Mouse (Mus musculus) adrenal gland, adult 2 months (tissue): Measurements from ENCODE around the gene Thada. TPM values are rescaled to one million over a fixed set of nuclear protein-coding genes. Genes with fewer than 3 reads are reported as not detected.

Source experiments
- DNase-seq: peaks from one replicate; pipeline ENCODE4 v3.0.0; 2021
- polyA plus RNA-seq: library from polyadenylated mRNA; depleted of rRNA; stranded (reverse); fragments of >200 nt; gene quantifications from 2 replicates; pipeline ENCODE4 v1.2.3, GENCODE M21; 2012
- total RNA-seq, 2 experiments: library from RNA; stranded (reverse); gene quantifications; 2 replicates each; pipeline ENCODE4 v1.2.3; 2021

The Thada gene
- total and polyA plus RNA-seq, 3 experiments, result 11.9 to 21.2 (median 19.4) TPM

DNA sequence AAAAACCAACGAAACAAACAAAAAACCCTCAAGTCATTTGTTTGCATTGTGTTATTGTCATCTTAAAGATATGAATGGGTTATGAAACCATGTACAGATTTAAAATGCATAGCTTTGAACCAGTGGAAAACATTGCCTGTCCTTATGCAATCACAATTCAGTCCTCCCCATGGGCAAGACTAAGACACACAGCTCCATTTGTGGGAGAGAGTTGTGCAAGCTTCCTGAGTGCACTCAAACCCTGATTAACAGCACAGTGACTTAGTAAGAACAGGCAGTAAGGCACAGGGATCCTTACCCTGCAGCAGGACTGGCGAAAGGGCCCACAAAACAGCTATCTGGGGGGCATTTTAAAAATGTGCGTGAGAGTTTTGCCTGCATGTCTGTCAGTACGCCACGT, 11.2 kb upstream of the Thada start:
- no peak for DNase-seq

DNA sequence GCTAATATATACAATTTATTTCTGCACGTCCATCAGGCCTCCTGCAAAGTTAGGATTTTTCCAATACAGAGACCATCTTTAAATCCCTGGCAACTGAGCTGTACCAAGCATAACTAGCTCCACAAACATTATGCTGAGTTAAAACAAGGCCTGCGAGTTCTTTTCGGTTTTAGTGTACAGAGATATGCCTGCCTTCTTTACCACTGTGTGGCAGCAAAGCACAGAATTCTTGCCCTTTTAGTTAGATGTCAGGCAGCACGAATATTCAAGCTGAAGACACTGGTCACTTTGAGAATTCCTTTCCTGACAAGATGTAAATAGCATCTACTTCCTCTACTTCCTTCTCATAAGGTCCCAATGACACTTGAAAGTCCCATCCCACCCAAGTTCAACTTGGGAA, 8.3 kb upstream of the Thada start:
- DNase-seq, result no peak

DNA sequence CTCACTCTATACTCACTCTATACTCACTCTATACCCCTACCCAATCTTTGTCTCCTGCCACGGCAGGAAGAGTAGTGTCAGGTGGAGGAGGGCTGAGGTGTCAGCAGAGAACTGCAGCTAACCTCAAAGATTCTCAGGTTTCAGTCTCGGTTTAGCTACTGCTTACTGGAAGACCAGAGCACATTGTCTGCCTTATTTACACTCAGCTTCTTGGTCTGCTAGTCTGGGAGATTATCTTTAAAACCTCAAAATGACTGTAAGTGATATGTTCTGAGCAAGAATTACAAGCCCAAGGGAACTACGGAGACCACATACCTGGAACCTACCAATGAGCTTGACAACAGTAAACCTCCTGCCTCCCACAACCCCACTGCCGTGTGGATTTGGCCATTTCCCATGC, 31.0 kb downstream of the Thada start:
- no peak for DNase-seq

DNA sequence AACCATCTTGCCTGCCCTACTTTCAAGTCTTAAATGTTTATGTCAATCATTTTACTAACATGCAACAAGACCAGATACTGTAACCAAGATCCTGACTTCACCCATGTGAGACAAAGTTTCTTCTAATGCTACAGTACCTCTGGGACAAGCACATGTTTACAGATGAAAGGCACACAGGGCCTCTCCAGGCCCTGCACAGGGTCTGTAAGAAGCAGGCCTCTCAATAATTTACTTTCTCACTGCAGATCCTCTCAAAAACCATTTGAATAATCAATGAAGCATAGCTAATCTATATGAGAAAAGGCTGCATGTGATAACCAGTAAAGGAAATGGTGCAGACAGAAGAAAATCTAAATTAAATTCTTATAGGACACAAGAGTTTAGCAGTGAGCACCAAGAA, 31.8 kb downstream of the Thada start:
- DNase-seq, result no peak

DNA sequence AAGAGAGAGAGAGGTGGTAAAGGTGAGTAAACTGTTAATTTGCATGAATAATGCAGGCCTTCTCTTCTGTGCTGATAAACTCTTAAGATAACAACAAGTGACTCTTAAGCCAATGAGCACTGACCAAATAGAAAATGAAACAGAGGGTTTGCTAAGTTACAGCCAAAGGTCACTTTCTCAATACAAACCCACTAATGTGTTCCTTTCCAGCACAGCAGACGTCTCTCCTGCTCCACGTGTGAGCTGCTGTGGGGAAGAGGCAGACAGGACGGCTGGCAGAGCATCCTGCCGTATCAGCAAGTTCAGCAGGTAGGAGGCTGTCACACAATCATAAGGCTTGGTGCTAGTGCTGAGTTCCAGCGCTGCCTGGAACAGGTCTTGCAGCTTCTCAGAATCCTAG, 34.0 kb downstream of the Thada start:
- no peak for DNase-seq

DNA sequence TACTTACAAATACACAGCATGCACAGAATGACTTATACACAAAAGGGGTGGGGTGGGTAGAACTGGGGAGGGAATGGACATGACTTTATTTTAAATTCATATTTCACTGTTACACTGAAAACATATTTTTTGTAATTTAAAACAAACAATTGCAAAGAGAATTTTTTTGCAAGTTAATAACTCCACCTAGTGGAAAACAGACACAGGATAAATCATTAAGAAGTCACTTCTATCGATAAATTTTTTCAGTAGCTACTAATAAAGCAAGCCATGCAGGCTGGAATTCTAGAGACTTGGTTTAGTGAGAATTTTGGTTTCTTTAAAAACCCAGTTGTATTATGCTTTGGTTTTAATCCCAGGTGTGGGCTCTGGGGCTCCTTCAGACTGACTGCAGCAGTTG, 41.7 kb downstream of the Thada start:
- DNase-seq, result no peak

DNA sequence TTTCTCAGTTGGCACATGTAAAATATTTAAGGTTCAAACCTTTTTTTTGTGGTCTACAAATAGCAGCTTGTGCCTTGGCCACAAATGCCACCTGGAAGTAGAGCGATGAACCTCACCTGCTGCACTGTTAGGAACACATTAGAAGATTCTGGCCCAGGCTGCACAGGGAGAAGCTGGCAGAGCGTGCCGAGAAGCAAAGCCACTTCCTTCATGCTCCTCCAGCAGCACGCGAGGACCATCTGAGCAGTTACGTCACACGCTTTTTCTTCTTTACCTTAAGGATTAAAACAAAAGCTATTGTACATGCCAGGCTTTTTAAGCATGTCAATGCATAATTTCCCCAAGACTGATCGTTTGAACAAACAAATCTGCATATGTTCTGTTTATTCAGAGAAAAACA, 43.1 kb downstream of the Thada start:
- DNase-seq, result no peak

DNA sequence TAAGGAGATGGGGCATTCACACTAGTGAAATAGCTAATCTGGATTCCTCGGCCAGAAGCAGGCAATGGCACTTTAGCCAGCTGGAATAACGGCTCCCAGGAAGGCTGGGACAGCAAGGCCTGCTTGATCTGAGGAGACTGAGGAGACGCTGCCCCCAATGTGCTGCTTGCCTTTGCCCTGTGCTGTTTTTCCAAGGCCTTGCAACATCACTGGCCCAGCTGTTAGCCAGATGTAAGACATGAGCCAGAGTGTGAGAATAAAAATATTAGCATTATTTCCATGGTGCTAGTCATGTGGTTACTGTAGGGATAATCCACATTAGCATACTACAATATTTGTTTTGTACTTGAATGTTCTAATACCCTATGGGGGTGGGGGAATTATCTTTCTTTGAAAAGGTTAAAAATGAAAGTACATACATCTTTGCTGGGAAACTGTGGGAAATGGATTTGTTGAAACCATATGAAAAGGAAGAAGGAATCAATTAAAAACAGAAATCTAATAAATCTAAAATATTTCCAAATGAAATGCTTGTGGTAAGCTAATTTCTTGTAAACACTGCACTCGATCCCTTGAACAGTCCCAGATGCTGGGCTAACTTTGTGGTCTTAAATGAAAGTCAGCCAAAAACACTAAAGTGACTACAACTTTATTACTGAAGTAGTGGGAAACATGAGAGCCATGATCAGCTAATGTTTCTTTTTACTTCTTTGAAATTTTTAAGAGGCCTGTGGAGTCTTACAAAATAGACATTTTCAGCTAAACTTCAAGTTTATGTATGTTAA, 43.8 kb downstream of the Thada start:
- peak; percentile 36 for DNase-seq

DNA sequence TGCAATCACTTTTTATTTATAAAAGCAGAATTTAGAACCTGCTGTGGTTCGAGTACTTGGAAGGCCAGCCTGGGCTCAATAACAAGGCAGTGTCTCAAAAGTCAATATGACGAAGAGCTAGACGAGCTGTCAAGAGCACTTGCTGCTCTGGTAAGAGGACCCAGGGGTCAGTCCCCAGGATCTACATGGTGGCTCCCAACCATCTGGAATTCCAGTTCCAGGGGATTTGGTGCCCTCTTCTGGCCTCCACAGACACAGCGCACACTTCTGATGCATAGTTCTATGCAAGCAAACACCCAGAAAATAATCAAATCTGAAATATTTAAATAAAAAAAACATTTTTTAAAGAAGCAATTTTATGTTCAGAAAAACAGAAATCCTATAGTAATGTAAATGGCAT, 45.0 kb downstream of the Thada start:
- DNase-seq, result no peak

DNA sequence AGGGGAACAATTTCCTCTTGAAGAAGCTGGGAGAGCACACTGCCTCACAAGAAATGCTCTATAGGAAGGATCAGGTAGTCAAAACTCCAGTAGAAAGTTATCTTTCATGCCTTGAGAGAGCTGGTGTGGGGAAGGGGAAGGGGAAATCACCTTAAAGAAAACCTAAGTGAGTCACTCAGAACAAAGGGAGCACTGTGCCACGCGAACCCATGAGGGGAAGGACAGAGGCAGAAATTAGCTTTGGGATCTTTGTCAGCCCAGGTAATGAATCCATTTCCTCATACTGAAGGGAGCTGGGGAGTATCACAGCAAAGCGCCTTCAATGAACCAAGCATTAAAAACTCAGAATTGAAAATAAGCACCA, 45.7 kb downstream of the Thada start:
- DNase-seq, result no peak

DNA sequence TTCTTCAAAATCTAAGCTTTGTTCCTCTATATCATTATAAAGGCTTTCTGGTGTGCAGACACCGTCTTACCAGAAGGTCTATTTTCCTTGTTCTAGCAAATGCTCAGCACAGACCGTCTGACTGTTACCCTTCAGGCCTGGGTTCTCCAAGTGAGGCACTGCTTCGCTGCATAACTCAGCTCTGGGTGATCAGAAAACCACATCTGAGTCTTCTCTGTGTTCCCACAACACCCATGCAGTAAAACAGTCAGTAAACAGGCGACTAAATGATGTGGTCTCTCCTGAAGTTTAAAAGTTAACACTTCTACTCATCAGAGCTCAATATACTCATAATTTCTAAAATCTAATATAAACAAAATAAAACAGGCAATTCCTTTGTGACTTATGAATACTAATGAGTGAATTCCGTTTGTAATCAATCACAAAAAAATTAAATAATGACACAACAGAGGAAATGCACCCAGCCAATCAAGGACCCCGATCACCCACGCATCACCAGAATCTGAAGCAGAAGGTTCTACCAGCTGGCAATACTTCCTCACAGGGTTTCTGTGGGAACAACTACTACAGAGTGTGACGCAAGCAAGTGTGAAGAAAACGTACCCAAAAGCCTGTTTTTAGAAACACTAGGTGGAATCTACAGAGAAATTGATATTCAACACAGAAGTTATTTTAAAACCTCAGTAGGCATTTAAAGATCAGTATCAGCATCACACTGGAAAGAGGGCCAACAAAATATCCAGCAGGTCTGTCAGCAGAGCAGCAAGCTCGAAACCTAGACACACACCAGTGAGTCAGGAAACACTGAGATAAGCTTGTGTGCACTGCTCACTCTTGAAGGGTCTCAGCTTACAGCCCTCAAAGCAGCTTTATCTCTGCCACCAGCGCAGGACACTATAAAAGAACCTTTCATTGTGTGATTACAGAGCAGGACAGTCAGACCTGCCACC, 46.4 kb downstream of the Thada start:
- no peak for DNase-seq

DNA sequence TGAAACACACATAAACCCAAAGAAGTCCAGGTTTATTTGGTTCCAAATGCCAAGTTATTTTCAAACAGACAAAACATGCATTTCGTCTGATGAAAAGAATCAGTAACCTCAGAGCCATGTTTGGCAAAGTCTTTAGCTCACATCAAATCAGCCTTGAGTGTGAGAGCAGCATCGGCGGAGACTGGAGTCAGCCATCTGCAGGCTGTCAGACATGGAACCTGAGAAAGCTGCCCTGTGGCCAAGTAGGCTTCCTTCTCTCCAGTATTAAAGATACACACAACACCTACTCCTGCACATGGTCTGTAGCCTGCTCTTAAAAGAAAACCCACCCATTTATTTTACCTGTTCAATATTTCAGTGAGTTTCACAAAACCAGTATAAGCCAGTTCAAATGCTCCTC, 50.1 kb downstream of the Thada start:
- DNase-seq, result no peak

DNA sequence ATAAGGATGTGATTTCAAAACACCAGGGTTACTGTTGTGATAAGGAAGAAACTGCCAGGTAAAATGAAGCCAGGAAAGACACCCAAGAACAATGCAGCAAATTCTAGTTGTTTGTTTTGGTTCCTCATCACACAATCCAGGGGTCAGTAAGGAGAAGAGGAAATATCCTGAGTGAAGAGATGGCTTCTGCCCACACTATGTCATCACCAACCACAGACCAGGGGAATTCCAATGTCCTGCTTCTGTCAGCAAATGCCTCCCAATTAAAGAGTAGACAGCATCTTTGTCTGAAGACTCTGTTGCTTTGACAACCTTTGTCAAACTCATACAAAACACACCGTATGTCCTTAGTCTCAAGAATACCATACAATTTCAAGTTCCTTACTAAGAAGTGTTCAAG, 57.3 kb downstream of the Thada start:
- DNase-seq, result no peak

DNA sequence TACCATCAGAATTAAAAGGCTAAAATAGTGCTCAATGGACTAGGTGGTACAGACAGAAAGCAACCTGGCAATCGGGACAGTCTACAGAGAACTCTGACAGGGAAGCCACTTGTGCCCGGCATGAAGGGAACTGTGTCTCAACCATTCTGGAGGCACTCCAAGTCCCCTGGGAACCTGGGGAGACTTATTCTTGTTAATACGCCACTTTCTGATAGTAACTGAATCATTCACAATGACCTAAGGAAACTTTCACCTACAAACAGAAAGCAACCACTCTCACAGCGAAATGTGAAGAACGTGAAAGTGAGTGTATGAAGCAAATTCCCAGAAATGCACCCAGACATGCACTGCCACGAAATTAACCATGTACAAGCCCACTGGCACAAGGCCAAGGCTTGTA, 60.4 kb downstream of the Thada start:
- peak; percentile 60 for DNase-seq

DNA sequence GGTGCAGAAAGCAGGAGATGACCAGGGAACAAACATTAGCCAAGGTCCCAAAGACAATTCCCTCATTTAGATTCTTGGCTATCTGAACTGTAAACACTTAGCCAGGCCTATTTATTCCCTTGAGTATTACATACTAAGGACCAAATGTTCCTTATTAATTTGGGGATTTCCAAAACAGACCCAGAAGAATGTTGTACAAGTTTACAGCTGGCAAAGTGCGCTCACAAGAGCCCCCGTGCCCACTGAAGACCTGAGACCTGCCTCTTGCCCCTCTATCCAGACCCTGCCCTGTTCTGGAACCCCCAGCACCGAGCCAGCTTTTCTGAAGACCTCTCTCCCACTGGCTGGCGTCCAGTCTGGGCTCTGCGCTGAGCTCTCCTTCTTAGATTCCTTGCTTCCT, 64.2 kb downstream of the Thada start:
- no peak for DNase-seq

DNA sequence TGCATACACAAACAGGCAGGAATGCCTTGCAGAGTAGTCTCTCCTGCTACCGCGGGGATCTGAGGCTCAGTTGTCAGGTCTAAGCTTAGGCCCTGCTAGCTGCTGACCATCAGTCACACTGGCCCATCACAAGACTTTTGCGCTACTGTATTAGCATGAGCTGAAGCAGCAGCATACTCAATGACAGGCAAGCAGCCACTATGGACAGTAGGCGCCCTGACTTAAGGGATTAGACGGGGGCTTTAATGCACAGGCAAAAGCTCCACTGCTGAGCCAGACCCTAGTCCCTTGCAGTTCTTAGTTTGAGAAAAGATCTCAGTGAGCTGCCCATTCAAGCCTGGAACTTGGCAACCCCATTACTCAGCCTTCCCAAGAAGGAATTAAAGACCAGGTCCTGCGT, 66.6 kb downstream of the Thada start:
- DNase-seq, result no peak

DNA sequence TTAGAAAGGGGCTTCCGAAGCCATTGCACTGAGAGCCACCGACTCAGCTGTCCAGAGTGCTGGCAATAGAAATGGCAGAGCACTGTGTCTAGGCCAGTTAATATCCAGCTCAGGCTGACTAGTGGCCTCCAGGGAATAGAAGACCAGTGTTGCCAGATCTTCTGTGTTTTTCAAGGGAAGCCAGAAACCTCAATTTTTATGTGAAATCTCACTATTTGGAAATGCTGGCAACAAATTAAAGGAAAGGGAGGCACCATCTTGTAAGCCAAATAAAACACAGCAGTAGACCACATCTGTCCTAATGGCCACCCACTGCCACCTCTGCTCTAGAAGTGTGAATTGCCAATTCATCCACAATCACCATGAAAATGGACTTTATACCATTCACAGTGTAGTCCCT, 76.0 kb downstream of the Thada start:
- peak; percentile 18 for DNase-seq

DNA sequence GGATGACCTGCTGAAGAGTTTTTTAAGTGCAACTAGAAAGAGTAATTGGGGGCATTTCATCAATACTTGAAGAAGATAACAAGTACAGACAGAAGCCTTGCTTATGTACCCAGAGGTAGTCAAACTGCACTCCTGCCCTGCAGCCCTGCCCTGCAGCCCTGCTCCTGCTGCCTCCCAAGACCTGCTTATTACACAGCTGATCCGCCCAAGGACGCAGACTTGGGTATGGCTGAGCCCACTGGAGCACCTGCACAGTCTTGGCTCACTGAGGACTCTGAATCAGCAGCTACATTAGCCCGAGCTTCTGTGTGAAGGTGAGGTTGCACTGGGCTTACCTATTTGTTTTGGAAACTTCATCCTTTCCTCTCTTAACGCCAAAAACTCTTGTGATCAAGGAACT, 79.8 kb downstream of the Thada start:
- no peak for DNase-seq

DNA sequence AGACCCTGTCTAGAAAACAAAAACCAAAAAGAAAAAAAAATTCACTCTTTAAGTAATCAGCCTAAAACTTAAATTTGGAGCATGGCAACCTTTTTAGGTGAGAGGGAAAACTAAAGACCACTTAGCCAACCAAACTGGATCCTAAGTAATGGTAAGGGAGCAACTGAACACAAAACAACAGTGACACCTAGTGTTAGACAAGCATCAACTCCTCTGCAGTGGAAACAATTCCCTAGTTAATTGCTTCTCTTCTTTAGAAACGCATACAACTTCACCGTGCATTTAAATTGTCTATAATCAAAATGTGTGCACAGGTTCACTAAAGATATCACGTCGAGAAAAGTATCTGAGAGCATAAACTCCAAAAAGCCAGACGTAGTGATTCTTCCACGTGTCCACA, 80.3 kb downstream of the Thada start:
- no peak for DNase-seq

DNA sequence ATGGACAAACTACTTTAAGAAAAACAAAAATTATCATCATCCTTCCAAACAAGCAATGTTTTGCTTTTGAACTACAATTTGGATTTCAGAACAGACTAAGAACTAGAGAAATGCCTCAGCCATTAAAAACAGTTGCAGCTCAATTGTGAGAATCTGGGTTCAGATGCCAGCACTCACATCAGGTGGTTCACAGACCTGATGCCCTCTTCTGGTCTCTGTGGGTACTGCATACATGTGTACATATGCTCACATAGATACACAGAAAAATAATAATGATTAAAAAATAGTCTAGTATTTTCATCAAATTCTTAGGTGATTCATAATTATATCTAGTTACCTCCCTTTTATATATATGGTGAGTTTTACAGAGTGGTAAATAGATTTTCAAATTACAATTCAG, 81.3 kb downstream of the Thada start:
- DNase-seq, result no peak

DNA sequence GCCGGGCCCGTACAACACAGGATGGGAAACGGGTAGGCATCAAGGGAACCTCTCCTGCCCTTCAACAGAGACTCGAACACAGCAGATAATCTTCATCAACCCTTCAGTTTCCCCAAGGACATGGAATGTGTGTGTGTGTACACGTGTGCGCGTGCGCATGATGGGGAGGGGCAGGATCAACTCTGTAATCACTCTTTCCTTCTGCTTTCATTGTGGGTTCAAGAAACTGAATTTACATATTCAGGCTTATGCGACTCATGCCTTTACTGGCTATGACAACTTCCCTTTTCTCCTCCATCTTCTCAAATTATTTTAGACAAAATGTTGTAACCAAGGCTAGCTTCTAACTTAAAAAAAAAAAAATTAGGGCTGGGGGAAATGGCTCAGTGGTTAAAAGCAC, 85.7 kb downstream of the Thada start:
- DNase-seq, result no peak

DNA sequence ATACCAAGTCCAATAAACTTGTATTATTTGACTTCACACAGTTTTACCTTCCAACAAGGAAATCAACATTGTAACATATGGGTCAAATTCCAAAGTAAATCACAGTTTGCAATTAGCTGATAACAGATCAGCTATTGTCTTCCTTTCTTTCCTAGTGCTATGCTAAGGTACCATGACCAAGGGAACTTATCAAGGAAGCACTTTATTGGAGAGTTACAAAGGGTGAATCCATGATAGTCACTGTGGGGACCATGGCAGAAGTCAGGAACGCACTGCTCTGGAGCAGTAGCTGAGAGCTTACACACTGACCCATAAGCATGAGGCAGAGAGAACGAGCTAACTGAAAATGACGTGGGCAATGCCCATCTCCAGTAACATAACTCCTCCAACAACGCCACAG, 89.1 kb downstream of the Thada start:
- no peak for DNase-seq

DNA sequence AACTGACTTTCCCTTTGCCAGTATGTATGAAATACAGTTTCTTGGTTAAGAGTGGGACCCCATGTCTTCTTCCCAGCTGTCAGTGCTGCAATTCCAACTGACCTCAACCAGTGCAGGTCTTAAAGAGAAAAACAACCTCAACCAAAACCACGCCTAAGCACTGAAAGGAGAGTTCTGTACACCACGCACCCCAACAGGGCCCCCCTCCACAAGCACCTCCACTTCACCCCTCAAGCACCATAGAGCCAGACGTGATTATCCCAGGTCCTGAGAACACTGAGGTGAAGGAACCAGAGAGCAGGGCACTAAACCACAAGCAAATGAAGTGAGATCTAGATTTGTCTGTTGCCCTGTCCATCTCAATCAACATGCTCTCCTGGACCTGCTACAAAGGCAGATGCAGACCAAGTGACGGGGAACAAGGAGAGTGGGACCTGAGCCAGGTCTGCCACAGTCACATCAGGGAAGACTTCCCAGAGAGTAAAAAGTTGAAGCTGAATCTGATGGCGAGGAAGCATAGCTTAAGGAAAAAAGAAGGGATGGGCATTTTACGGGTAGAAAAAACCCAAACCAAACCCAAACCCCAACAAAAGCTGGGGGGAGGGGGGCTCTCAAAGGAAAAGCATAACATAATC, 93.5 kb downstream of the Thada start:
- no peak for DNase-seq
